Mouse (Mus musculus) lung, adult 2 months (tissue): ENCODE results near the gene Ubc.

ENCODE experiments used
- CTCF ChIP-seq: fragments of 200-500 bp; IDR thresholded peaks from 2 replicates; pipeline ENCODE4 v1.5.1; 2011; ENCODE audit warnings: mild to moderate bottlenecking, low read length, control low read depth; ENCODE audit not compliant: insufficient read depth
- POLR2A ChIP-seq: fragments of 200-500 bp; IDR thresholded peaks from 2 replicates; pipeline ENCODE4 v1.6.1; 2011; ENCODE audit warnings: low read depth, mild to moderate bottlenecking, control low read depth, low read length, borderline replicate concordance; ENCODE audit errors: extremely low read depth

DNA sequence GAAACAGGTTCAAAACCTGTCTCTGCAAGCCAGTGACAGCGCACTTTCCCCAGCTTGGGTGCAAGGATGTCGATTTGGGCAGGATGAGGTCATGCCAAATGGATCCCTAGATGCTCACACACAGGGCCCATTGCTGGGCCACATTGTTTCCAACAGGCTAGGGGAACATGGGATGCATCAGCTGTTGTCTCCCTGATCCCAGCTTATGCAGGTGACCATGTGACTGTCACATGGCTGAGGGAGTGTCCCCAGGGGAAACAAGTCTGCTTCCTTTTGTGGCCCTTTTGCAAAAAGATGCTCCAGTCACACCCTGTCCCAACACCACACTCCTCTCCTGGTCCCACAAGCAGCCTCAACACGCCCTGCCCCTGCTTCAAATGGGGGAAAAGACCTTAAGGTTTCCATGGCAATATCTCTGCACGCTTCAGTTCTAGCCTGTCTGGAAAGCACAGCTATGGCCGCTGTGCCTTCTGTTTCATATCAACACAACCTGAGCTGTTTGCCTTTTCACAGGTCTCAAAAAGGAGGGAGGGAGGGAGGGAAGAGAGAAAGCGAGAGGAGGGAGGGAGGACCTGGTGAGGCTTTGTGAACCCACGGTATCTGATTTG is 35.0 kb downstream of the Ubc start:
- TF ChIP-seq CTCF: no peak
- no peak for TF ChIP-seq POLR2A
